Mouse (Mus musculus) cerebellum, postnatal 25 days (tissue): ENCODE data around the gene Zbtb16.

Experiments
- DNase-seq, 2 experiments: peaks; one replicate each; pipeline ENCODE4 v3.0.0; 2021; ENCODE audit warnings: mixed read lengths in 2 of 2

The Zbtb16 gene

GRCm38 (mm10) chr9:48801322-48801721 is 34.7 kb downstream of the Zbtb16 start:
- no peak for DNase-seq

DNA sequence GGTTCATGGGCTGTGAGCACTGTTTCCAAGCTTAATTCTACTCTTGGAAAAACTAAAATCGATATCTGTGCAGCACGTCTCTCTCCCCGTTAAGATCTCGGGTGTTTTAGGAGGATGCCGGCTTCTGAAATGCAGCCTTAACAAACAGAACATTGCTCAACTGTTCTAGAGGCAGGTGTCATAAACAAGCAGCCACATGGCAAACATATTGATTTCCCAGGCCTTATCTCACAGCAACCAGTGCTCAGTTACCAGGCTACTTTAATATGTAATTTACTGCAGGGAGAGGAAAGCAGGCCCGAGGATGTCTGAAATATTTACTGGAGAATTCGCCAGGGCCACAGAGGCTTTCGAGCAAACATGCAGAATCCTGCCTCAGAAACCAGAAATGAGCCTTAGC is 35.4 kb downstream of the Zbtb16 start:
- no peak for DNase-seq

DNA sequence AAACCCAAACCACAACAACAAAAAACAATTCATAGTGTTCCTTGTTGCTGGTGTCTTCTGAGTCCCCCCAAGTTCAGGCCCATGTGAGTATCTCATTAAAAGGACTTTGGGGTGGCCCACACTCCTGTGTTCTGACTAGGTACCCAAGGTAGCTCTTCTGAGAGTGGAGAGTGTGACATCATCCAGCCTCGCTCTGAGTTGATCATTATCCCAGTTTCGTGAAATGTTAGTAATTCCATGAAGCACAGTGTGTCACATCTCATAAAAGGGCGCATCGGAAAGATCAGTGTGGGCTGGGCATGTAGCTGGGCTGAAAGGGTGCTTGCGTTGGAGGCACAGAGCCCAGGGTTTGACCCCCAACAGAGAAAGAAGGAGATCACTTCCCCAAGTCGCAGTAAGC is 38.0 kb downstream of the Zbtb16 start:
- DNase-seq = no peak

GRCm38 (mm10) chr9:48796267-48796822 is 39.7 kb downstream of the Zbtb16 start:
- no peak for DNase-seq

DNA sequence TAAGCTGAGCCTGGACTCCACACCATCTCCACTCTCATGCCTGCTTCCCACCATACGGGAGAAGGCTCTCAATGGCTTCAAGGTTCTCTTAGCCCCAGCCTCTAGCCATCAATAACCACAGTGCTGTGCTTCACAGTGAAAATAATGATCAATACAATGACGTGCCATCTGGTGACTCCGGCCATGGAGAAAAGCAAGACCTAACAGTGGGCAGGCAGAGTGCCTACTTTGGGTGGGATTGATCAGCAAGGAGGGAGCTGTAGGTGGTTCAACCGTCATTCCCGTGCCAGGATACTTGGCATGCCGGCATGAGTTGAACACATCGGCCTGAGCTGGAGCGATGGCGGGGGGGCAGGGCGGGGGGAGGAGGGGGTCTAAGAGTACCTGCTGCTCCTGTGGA is 40.3 kb downstream of the Zbtb16 start:
- DNase-seq = no peak

DNA sequence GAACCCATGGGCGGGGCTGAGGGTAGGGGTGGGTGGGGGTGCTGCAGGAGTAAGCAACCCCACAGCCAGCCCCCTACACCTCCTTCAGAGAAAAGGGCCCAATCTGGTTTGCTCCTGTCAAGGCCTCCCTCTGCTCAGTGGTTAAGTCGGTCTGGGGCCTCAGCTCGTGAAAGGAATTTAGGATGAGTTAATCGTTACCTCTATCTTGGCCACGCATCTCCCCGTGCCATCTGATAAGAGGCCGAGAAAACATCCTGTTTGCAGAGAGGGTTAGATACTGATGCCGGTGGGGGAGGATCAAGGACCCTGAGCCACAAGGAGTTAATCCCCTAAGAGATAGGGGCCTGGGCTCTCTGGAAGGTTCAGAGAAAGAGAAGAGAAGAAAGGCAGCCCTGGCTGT is 40.9 kb downstream of the Zbtb16 start:
- DNase-seq = no peak

- no peak for DNase-seq
These were observed 41.6 kb downstream of the Zbtb16 start for GRCm38 (mm10) chr9:48794463-48794862.

DNA sequence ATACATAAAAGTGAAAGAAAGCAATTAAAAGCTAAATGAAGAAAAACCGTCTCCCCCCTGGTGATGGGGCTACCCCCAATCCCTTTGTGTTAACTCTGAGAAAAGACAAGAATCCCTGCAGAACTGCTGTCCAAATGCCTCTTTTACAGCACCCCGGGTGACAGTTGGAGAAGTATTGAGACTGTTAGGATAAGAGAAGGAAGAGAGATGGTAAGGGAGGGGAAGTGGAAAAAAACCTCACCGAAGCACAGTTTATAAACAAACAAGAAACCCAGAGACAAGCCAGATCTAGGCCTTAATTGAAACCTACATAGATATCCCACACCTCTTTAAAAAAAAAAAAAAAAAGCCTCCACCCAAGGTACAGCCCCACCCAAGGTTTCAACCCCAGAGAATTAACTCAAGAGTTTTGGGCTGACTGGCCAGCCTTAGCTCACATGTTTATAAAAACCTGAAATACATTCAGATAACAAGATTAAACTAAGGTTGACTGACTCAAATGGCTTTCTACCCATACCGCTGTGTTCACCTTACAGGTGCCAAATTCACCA is 42.3 kb downstream of the Zbtb16 start:
- no peak for DNase-seq

- no peak for DNase-seq
These were observed 45.4 kb downstream of the Zbtb16 start for GRCm38 (mm10) chr9:48790575-48790974.

- no peak for DNase-seq
These were observed 48.1 kb downstream of the Zbtb16 start for GRCm38 (mm10) chr9:48787906-48788410.

DNA sequence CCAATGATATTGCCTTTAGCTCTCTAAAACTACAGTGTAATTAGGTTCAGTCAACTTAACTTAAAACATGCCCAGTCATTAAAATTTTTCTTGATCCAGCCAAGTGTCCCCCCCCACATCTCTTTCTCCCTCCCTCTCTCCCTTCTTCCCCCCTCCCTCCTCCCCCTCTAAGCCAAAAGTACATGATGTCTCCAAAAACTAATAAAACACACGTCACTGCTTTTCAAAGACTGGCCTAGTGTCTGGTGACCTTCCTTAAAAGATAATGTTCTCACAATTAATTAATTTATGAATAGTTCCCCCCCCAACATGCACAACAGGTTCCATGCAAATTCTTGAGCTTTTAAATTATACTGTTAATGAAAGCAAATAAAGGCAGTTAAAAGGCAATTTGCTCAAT is 48.7 kb downstream of the Zbtb16 start:
- no peak for DNase-seq

- DNase-seq = no peak
These were observed 49.2 kb downstream of the Zbtb16 start for GRCm38 (mm10) chr9:48786814-48787213.

GRCm38 (mm10) chr9:48784937-48785336 is 51.1 kb downstream of the Zbtb16 start:
- DNase-seq = no peak

- DNase-seq = no peak
These were observed 52.7 kb downstream of the Zbtb16 start for GRCm38 (mm10) chr9:48783292-48783691.

GRCm38 (mm10) chr9:48782284-48783060 is 53.5 kb downstream of the Zbtb16 start:
- no peak for DNase-seq

GRCm38 (mm10) chr9:48776268-48776667 is 59.8 kb downstream of the Zbtb16 start:
- DNase-seq = no peak

GRCm38 (mm10) chr9:48775561-48775960 is 60.5 kb downstream of the Zbtb16 start:
- DNase-seq = no peak

GRCm38 (mm10) chr9:48773710-48774109 is 62.3 kb downstream of the Zbtb16 start:
- DNase-seq = no peak

DNA sequence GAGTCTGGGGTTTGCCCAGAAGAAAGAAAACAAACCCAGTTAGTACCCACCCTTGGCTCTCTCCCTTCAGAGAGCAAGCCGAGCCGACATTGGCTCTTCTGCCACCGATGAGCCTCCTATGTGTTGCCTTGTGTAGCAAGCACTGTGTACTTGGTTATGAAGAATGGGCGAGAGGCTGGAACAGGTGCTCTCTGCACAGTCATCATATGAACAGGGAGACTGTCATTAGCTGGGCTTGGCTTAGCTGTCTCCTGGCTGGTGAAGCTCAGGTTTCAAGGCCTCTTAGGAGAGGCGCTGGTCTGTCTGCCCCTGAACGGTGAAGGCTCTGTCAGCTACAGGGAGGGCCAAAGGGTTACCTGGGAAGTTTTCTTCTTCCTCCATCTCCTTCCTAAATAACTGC is 62.9 kb downstream of the Zbtb16 start:
- no peak for DNase-seq

GRCm38 (mm10) chr9:48771504-48771903 is 64.5 kb downstream of the Zbtb16 start:
- DNase-seq = no peak

GRCm38 (mm10) chr9:48768965-48769364 is 67.1 kb downstream of the Zbtb16 start:
- DNase-seq = no peak

GRCm38 (mm10) chr9:48767666-48768432 is 68.2 kb downstream of the Zbtb16 start:
- DNase-seq = no peak

DNA sequence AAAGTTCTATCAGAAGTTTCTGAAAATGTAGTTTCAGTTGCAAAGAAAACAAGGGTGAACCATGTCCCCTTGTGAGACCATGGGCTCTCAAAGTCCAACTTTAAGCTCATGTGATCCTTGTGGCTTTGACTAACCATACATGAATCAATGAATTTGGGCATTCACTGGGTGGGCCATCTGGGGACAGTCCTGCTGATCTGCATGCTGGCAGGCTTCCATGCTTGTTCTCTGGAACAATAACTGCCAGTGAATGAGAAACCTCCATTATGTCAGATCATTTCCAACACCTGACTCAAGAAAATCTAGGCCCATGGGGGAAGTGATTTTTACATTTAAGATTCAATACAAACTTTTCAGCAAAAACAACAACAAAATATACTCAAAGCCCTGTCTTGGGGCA is 70.1 kb downstream of the Zbtb16 start:
- DNase-seq = no peak
